Mouse (Mus musculus) cerebellum, adult 9-11 months (tissue): ENCODE measurements around the gene Snap29.

ENCODE experiments used
- DNase-seq: peaks from one replicate; pipeline ENCODE4 v3.0.0; 2022

Snap29 gene

DNA sequence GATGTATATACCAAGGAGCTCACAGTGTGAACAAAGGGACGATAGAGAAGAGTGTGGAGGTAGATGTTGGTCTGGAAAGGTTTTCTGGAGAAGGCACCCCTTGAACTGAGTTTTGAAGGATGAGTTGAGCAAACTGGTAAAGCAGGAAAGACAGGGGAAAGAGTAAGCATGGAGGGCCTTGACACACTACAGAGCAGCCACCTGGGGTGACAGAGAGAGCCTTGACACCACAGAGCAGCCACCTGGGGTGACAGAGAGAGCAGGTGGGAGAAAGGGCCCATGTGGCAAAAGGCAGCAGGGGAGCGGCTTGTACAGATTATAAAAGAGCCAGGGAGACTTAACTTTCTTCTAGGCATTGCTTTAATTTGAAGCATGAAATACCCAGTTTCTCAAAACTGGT is 69.0 kb downstream of the Snap29 start:
- DNase-seq = no peak

DNA sequence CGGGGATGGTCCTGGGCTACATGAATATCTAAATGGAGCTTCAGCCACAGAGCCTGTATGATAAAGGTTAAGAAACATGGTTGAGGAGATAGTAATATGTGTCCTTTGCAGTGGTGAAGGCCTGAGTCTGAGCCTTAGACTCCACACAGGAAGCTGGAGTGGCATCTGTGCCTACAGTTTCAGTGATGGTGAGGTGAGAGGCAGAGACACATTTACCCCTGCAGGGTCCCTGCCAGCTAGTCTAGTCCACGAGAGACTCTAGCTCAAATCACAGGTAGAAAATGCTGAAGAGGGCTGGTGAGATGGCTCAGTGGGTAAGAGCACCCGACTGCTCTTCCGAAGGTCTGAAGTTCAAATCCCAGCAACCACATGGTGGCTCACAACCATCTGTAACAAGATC is 69.5 kb downstream of the Snap29 start:
- DNase-seq = no peak

DNA sequence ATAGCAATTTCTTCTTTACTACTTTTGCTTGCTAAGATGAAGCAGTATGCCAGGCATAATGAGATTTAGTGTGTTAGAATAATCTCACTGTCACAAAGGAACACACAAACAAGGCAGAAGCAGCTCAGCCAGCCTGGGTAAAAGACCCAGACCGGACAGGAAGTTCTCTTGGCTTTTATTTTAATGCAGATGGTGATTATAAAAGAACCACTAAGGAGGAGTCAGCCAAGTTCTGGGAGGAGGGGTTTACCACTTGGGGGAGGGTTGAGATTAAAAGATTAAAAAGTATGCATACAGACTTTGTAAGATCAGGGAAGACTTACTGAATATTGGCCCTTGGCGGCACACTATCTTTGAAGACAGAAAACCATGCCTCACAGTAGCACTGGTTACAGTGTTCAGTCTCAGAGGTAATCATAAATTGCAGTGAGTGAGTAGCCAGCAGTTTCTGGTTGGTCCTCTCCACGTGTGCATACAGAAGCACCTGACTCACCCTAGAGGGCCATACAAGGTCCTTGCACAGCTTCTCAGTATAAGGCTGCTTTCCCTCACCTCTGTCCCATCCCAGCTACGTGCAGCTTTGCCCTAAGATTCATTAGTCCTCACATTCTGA is 72.7 kb downstream of the Snap29 start:
- no peak for DNase-seq
